Mouse (Mus musculus) heart, postnatal 0 days (tissue): ENCODE results near the gene Iqcg. TPM values are rescaled to one million over a fixed set of nuclear protein-coding genes. Genes with fewer than 3 reads are reported as not detected.

Experiments
- ATAC-seq: fragments of 200-750 bp; cut with Nextera tagmentation; 2 replicates; pipeline ENCODE4 v1.8.0; 2017; ENCODE audit warnings: low read depth, moderate number of reproducible peaks, moderate library complexity; ENCODE audit not compliant: insufficient read depth
- DNase-seq: peaks from one replicate; pipeline ENCODE4 v3.0.0-alpha.2; 2016; ENCODE audit warnings: low spot score
- H3K27ac ChIP-seq: fragments of 300-500 bp; sonication (generic); 2 replicates; pipeline ENCODE4 v1.5.1; 2014; ENCODE audit warnings: low read depth, mild to moderate bottlenecking
- H3K27me3 ChIP-seq: fragments of 300-500 bp; sonication (generic); 2 replicates; pipeline ENCODE4 v1.6.1; 2014; ENCODE audit warnings: low read length, mixed read lengths; ENCODE audit not compliant: control insufficient read depth, insufficient read depth
- H3K36me3 ChIP-seq: fragments of 300-500 bp; sonication (generic); replicated peaks from 2 replicates; pipeline ENCODE4 v1.6.1; 2014; ENCODE audit warnings: low read length, mixed read lengths; ENCODE audit not compliant: control insufficient read depth, insufficient read depth
- H3K4me1 ChIP-seq: fragments of 300-500 bp; sonication (generic); 2 replicates; pipeline ENCODE4 v1.6.1; 2014; ENCODE audit warnings: antibody characterized with exemption; ENCODE audit not compliant: control insufficient read depth, insufficient read depth
- H3K4me2 ChIP-seq: fragments of 300-500 bp; sonication (generic); 2 replicates; pipeline ENCODE4 v1.6.1; 2014; ENCODE audit warnings: low read depth, mild to moderate bottlenecking, low read length, moderate library complexity
- H3K4me3 ChIP-seq: fragments of 300-500 bp; sonication (generic); 2 replicates; pipeline ENCODE4 v1.5.1; 2014; ENCODE audit warnings: low read depth, low read length
- H3K9ac ChIP-seq: fragments of 300-500 bp; sonication (generic); replicated peaks from 2 replicates; pipeline ENCODE4 v1.6.1; 2014; ENCODE audit warnings: low read depth, low read length, mixed read lengths
- H3K9me3 ChIP-seq: fragments of 300-500 bp; sonication (generic); replicated peaks from 2 replicates; pipeline ENCODE4 v1.6.1; 2016; ENCODE audit warnings: low read length; ENCODE audit not compliant: control insufficient read depth
- CTCF ChIP-seq: IDR thresholded peaks from 2 replicates; pipeline ENCODE4 v1.5.1; 2016; ENCODE audit warnings: antibody characterized with exemption, control low read depth, low read depth
- EP300 ChIP-seq: IDR thresholded peaks from 2 replicates; pipeline ENCODE4 v1.6.1; 2016; ENCODE audit warnings: antibody characterized with exemption, low read depth
- WGBS: fragments of 180-500 bp; shearing (Covaris S2); extraction: QIAGEN DNeasy Blood & Tissue Kit; methylation state at CpG from one replicate; pipeline ENCODE4 v1.1.7; 2014; 5-methylcytosine and 5-hydroxymethylcytosine counted together
- polyA plus RNA-seq: library from polyadenylated mRNA; unstranded; fragments of >200 nt; fragmentation: Nextera tagmentation; extraction: Ambion mirVana; gene quantifications from 2 replicates; pipeline ENCODE4 v1.2.1, GENCODE M21; 2015
- total RNA-seq: library from RNA; depleted of rRNA; stranded (reverse); fragments of >200 nt; gene quantifications from 2 replicates; pipeline ENCODE4 v1.2.3, GENCODE M21; 2014; ENCODE audit warnings: low replicate concordance

The Iqcg gene
- total and polyA plus RNA-seq, 2 experiments from 2014 or later: 0.23 to 0.83 TPM

DNA sequence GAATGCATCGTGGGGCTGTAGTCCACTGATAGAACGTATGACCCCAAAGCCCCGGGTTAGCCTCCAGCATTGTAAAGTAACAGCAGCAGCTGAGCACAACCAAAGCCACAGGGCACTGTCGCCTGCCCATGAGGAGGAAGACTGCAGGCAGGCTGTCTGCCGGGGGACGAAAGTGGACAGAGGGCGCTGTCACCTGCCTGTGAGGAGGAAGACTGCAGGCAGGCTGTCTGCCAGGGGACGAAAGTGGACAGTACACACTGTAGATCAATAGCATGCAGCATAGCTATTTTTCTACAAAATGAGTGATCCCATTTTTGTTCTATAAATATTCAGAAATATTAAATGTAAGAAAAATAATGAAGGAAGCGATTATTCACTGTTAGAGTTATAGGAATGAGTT, 8.6 kb upstream of the Iqcg start:
- no peak for TF ChIP-seq CTCF
- no peak for TF ChIP-seq EP300
- H3K36me3 ChIP-seq: peaks cover 17% of the 10 kb centered on the region
- no peak for ATAC-seq
- no peak overlapping the region for H3K4me2 ChIP-seq
- no peak overlapping the region for H3K4me3 ChIP-seq
- 0 out of 2 replicates have a peak, but pooled peaks cover 3% of the 10 kb centered on the region for H3K4me1 ChIP-seq
- no peaks in the 10 kb centered on the region for H3K27me3 ChIP-seq
- WGBS: 75% methylated on average over 9 of the region's 9 CpGs
- H3K9me3 ChIP-seq: no peaks in the 10 kb centered on the region
- no peak for DNase-seq
- H3K9ac ChIP-seq: no peak overlapping the region
- no peak overlapping the region for H3K27ac ChIP-seq

DNA sequence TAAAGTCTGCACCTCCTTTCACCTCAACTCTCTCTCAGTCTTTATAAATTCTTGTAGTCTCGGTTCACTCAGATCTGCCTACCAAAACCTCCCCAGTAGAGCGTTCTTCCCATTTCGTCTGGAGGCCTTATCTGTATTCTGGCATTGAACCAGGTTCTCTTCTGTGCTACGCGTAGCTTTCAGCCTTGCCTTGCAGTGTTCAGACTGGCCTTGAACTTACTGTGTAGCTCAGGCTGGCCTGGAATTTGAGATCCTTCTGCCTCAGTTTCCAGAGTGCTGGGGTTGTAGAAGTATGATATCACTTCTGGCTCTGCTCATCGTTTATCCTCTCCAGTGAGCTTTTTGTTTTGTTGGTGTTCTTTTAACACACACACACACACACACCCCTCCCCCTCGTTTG, 7.2 kb upstream of the Iqcg start:
- WGBS: 15% methylated on average over 7 of the region's 7 CpGs

GRCm38 (mm10) chr16:33062682-33063131, 6.7 kb upstream of the Iqcg start:
- H3K9ac ChIP-seq: peak overlapping the region; percentile 58
- H3K27ac ChIP-seq: peak overlapping the region; percentile 63
- H3K4me1 ChIP-seq: peaks cover 9% of the 10 kb centered on the region; the same call in 1 of the 2 replicates
- ATAC-seq (peak; percentile 43), DNase-seq (peak; percentile 36)
- WGBS: under 1% methylated on average over 35 of the region's 35 CpGs
- no peaks in the 10 kb centered on the region for H3K27me3 ChIP-seq
- H3K9me3 ChIP-seq: no peaks in the 10 kb centered on the region
- peak overlapping the region; percentile 93 for H3K4me2 ChIP-seq
- H3K4me3 ChIP-seq: peak overlapping the region; percentile 74
- H3K36me3 ChIP-seq: peaks cover 31% of the 10 kb centered on the region
- no peak for TF ChIP-seq CTCF
- TF ChIP-seq EP300: no peak

More for the DNA sequence above, 7.2 kb upstream of the Iqcg start:
- H3K27ac ChIP-seq: 0 out of 2 replicates have a peak overlapping the region, but pooled peaks have one; percentile 63
- peak overlapping the region; percentile 93 for H3K4me2 ChIP-seq
- H3K4me1 ChIP-seq: peaks cover 4% of the 10 kb centered on the region; the same call in 1 of the 2 replicates
- H3K9ac ChIP-seq: no peak overlapping the region
- H3K27me3 ChIP-seq: no peaks in the 10 kb centered on the region
- H3K36me3 ChIP-seq: peaks cover 27% of the 10 kb centered on the region
- H3K9me3 ChIP-seq: no peaks in the 10 kb centered on the region
- ATAC-seq (no peak), DNase-seq (peak; percentile 46)
- H3K4me3 ChIP-seq: peak overlapping the region; percentile 74
- TF ChIP-seq EP300: no peak
- TF ChIP-seq CTCF: no peak

- WGBS: 2% methylated on average over 48 of the region's 64 CpGs
- ATAC-seq (peak; percentile 98), DNase-seq (peak; percentile 92)
- Histone ChIP-seq H3K4me1 (peaks cover 9% of the 10 kb centered on the region; the same call in 1 of the 2 replicates), H3K27ac (peak within 1 kb of the TSS; percentile 63), H3K36me3 (peaks cover 31% of the 10 kb centered on the region), H3K4me3 (peak within 1 kb of the TSS; percentile 74), H3K9me3 (no peaks in the 10 kb centered on the region), H3K4me2 (peak within 1 kb of the TSS; percentile 93), H3K27me3 (no peaks in the 10 kb centered on the region), H3K9ac (peak within 1 kb of the TSS; percentile 58)
- TF ChIP-seq EP300 (no peak), CTCF (no peak)
Observed at GRCm38 (mm10) chr16:33062024-33062681, 6.1 kb upstream of the Iqcg start, which contains the start of gene Lmln. Gene Lmln (plus strand): TSS chr16:33062521.

DNA sequence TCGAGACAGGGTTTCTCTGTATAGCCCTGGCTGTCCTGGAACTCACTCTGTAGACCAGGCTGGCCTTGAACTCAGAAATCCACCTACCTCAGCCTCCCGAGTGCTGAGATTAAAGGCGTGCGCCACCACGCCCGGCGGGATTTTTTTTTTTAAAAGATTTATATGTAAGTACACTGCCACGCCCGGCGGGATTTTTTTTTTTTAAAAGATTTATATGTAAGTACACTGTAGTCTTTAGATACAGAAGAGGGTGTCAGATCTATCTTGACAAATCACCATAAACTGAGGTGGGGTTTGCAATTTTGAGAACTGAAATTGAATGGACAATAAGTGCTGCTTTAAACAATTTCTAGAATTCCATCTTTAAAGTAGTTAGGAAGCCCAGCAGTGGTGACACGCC, 5.4 kb upstream of the Iqcg start:
- WGBS: 50% methylated on average over 11 of the region's 11 CpGs
- ATAC-seq (no peak), DNase-seq (no peak)
- H3K27ac ChIP-seq: peak overlapping the region; percentile 63
- H3K4me1 ChIP-seq: peaks cover 9% of the 10 kb centered on the region; the same call in 1 of the 2 replicates
- no peak overlapping the region for H3K9ac ChIP-seq
- H3K4me2 ChIP-seq: peak overlapping the region; percentile 93
- peaks cover 31% of the 10 kb centered on the region for H3K36me3 ChIP-seq
- no peaks in the 10 kb centered on the region for H3K9me3 ChIP-seq
- TF ChIP-seq CTCF (no peak), EP300 (no peak)
- no peak overlapping the region; the same call in 1 of the 2 replicates for H3K4me3 ChIP-seq
- no peaks in the 10 kb centered on the region for H3K27me3 ChIP-seq
